Mouse (Mus musculus): Measurements from ENCODE around the gene Tbxa2r. TPM values are rescaled to one million over a fixed set of nuclear protein-coding genes. Genes with fewer than 3 reads are reported as not detected.

Tbxa2r gene
- total RNA-seq, 2 experiments from 2014 or later = 0.47 TPM; not detected in 1

Other genes with a start within 250 kb of the Tbxa2r start
Only the 30 nearest of the 33 such genes appear.
- 34.4 and 42.5 TPM in 2 replicates for gene Map2k2, start 222.8 kb upstream of the Tbxa2r start, total RNA-seq (2015)
- 50.1 and 54.9 TPM in 2 replicates for gene Map2k2, start 222.8 kb upstream of the Tbxa2r start, total RNA-seq (2017)
- gene Zbtb7a, start 193.5 kb upstream of the Tbxa2r start, total RNA-seq (2015) = 17.4 and 18.9 TPM in 2 replicates
- 7.7 and 8.6 TPM in 2 replicates for gene Zbtb7a, start 193.5 kb upstream of the Tbxa2r start, total RNA-seq (2017)
- gene Pias4, start 160.8 kb upstream of the Tbxa2r start, total RNA-seq (2015) = 9.4 and 10.0 TPM in 2 replicates
- gene Pias4, start 160.8 kb upstream of the Tbxa2r start, total RNA-seq (2017) = 9.4 and 9.8 TPM in 2 replicates
- gene Eef2, start 152.1 kb upstream of the Tbxa2r start, total RNA-seq (2015) = 526 and 599 TPM in 2 replicates
- 1,508 and 1,553 TPM in 2 replicates for gene Eef2, start 152.1 kb upstream of the Tbxa2r start, total RNA-seq (2017)
- gene Dapk3, start 145.7 kb upstream of the Tbxa2r start, total RNA-seq (2015) = 15.5 and 17.2 TPM in 2 replicates
- gene Dapk3, start 145.7 kb upstream of the Tbxa2r start, total RNA-seq (2017) = 37.2 and 54.7 TPM in 2 replicates
- gene 4930442H23Rik, start 144.9 kb upstream of the Tbxa2r start, total RNA-seq (2015) = not detected in 2 replicates
- gene 4930442H23Rik, start 144.9 kb upstream of the Tbxa2r start, total RNA-seq (2017) = not detected in 2 replicates
- not detected in 2 replicates for gene Nmrk2, start 126.7 kb upstream of the Tbxa2r start, total RNA-seq (2015)
- gene Nmrk2, start 126.7 kb upstream of the Tbxa2r start, total RNA-seq (2017) = not detected in 2 replicates
- gene Atcay, start 97.9 kb upstream of the Tbxa2r start, total RNA-seq (2015) = not detected in 2 replicates
- not detected in 2 replicates for gene Atcay, start 97.9 kb upstream of the Tbxa2r start, total RNA-seq (2017)
- gene Zfr2, start 95.6 kb upstream of the Tbxa2r start, total RNA-seq (2015) = 0.05 TPM in 1 of 2 replicates, not detected in the other
- 0.17 TPM in 1 of 2 replicates, not detected in the other for gene Zfr2, start 95.6 kb upstream of the Tbxa2r start, total RNA-seq (2017)
- 10.2 and 16.7 TPM in 2 replicates for gene Matk, start 75.8 kb upstream of the Tbxa2r start, total RNA-seq (2015)
- gene Matk, start 75.8 kb upstream of the Tbxa2r start, total RNA-seq (2017) = 32.7 and 33.7 TPM in 2 replicates
- 95.1 and 97.1 TPM in 2 replicates for gene Mrpl54, start 61.8 kb upstream of the Tbxa2r start, total RNA-seq (2015)
- 155 and 196 TPM in 2 replicates for gene Mrpl54, start 61.8 kb upstream of the Tbxa2r start, total RNA-seq (2017)
- 15.5 and 20.2 TPM in 2 replicates for gene Apba3, start 61.8 kb upstream of the Tbxa2r start, total RNA-seq (2015)
- 10.5 and 16.9 TPM in 2 replicates for gene Apba3, start 61.8 kb upstream of the Tbxa2r start, total RNA-seq (2017)
- 2.3 TPM in 2 replicates for gene Tjp3, start 37.1 kb upstream of the Tbxa2r start, total RNA-seq (2015)
- 3.9 and 5.2 TPM in 2 replicates for gene Tjp3, start 37.1 kb upstream of the Tbxa2r start, total RNA-seq (2017)
- gene Pip5k1c, start 35.8 kb upstream of the Tbxa2r start, total RNA-seq (2015) = 18.9 and 24.6 TPM in 2 replicates
- gene Pip5k1c, start 35.8 kb upstream of the Tbxa2r start, total RNA-seq (2017) = 32.4 and 37.4 TPM in 2 replicates
- 7.1 and 7.6 TPM in 2 replicates for gene Cactin, start 7.6 kb upstream of the Tbxa2r start, total RNA-seq (2015)
- gene Cactin, start 7.6 kb upstream of the Tbxa2r start, total RNA-seq (2017) = 30.8 and 32.7 TPM in 2 replicates
- gene Gipc3, start 14.5 kb downstream of the Tbxa2r start, total RNA-seq (2015) = 0.32 TPM in 1 of 2 replicates, not detected in the other
- gene Gipc3, start 14.5 kb downstream of the Tbxa2r start, total RNA-seq (2017) = 0.17 TPM in 1 of 2 replicates, not detected in the other
- gene Hmg20b, start 21.7 kb downstream of the Tbxa2r start, total RNA-seq (2015) = 24.5 and 29.0 TPM in 2 replicates
- gene Hmg20b, start 21.7 kb downstream of the Tbxa2r start, total RNA-seq (2017) = 22.2 and 32.3 TPM in 2 replicates
- 6.7 and 7.0 TPM in 2 replicates for gene Mfsd12, start 28.8 kb downstream of the Tbxa2r start, total RNA-seq (2015)
- gene Mfsd12, start 28.8 kb downstream of the Tbxa2r start, total RNA-seq (2017) = 12.1 and 12.6 TPM in 2 replicates
- 0.59 and 0.99 TPM in 2 replicates for gene 4930404N11Rik, start 37.1 kb downstream of the Tbxa2r start, total RNA-seq (2015)
- 0.92 and 2.2 TPM in 2 replicates for gene 4930404N11Rik, start 37.1 kb downstream of the Tbxa2r start, total RNA-seq (2017)
- 17.1 and 21.7 TPM in 2 replicates for gene Fzr1, start 49.8 kb downstream of the Tbxa2r start, total RNA-seq (2015)
- 17.3 and 17.8 TPM in 2 replicates for gene Fzr1, start 49.8 kb downstream of the Tbxa2r start, total RNA-seq (2017)
- 9.3 and 13.7 TPM in 2 replicates for gene Dohh, start 55.7 kb downstream of the Tbxa2r start, total RNA-seq (2015)
- 36.5 and 52.5 TPM in 2 replicates for gene Dohh, start 55.7 kb downstream of the Tbxa2r start, total RNA-seq (2017)
- gene Gm48551, start 55.7 kb downstream of the Tbxa2r start, total RNA-seq (2015) = 2.6 and 3.0 TPM in 2 replicates
- gene Gm48551, start 55.7 kb downstream of the Tbxa2r start, total RNA-seq (2017) = 0.62 and 1.7 TPM in 2 replicates
- gene Gm48552, start 60.3 kb downstream of the Tbxa2r start, total RNA-seq (2015) = not detected in 2 replicates
- 0.46 TPM in 1 of 2 replicates, not detected in the other for gene Gm48552, start 60.3 kb downstream of the Tbxa2r start, total RNA-seq (2017)
- gene Smim24, start 64.3 kb downstream of the Tbxa2r start, total RNA-seq (2015) = 31.0 and 31.4 TPM in 2 replicates
- 7.5 and 17.1 TPM in 2 replicates for gene Smim24, start 64.3 kb downstream of the Tbxa2r start, total RNA-seq (2017)
- gene Nfic, start 126.9 kb downstream of the Tbxa2r start, total RNA-seq (2015) = 35.5 and 36.8 TPM in 2 replicates
- gene Nfic, start 126.9 kb downstream of the Tbxa2r start, total RNA-seq (2017) = 4.0 and 5.0 TPM in 2 replicates
- gene Celf5, start 154.0 kb downstream of the Tbxa2r start, total RNA-seq (2015) = 0.10 TPM in 1 of 2 replicates, not detected in the other
- gene Celf5, start 154.0 kb downstream of the Tbxa2r start, total RNA-seq (2017) = not detected in 2 replicates
- 81.2 and 99.2 TPM in 2 replicates for gene Ncln, start 167.7 kb downstream of the Tbxa2r start, total RNA-seq (2015)
- 85.6 and 101 TPM in 2 replicates for gene Ncln, start 167.7 kb downstream of the Tbxa2r start, total RNA-seq (2017)
- 8.3 and 8.9 TPM in 2 replicates for gene S1pr4, start 171.4 kb downstream of the Tbxa2r start, total RNA-seq (2015)
- gene S1pr4, start 171.4 kb downstream of the Tbxa2r start, total RNA-seq (2017) = 6.2 and 9.5 TPM in 2 replicates
- 29.4 and 31.9 TPM in 2 replicates for gene Gna15, start 195.5 kb downstream of the Tbxa2r start, total RNA-seq (2015)
- 28.7 and 28.9 TPM in 2 replicates for gene Gna15, start 195.5 kb downstream of the Tbxa2r start, total RNA-seq (2017)
- 5.4 and 6.0 TPM in 2 replicates for gene Gna11, start 216.5 kb downstream of the Tbxa2r start, total RNA-seq (2015)
- gene Gna11, start 216.5 kb downstream of the Tbxa2r start, total RNA-seq (2017) = 7.6 and 10.2 TPM in 2 replicates

All from megakaryocyte progenitor cell, adult 5-6 weeks (primary cell).